Mouse (Mus musculus) hematopoietic multipotent progenitor cell, adult 10-12 weeks (in vitro differentiated cells): ENCODE measurements around the gene Cd80. TPM values are rescaled to one million over a fixed set of nuclear protein-coding genes. Genes with fewer than 3 reads are reported as not detected.

Source experiments
- polyA plus RNA-seq: library from polyadenylated mRNA; stranded (reverse); fragments of >175 nt; gene quantifications from 2 replicates; pipeline ENCODE4 v1.2.3, GENCODE M21; 2012; ENCODE audit warnings: low replicate concordance

Gene Cd80
- polyA plus RNA-seq, result 1.2 and 1.7 TPM in 2 replicates

GRCm38 (mm10) chr16:38455511-38456418, at the start of gene Cd80:
Gene Cd80, plus strand, starts transcription at chr16:38455561.

GRCm38 (mm10) chr16:38432498-38433425, 22.6 kb upstream of the Cd80 start, which contains the start of gene Pla1a:
Gene Pla1a, minus strand, starts transcription at chr16:38433145.

GRCm38 (mm10) chr16:38452442-38453202, 2.7 kb upstream of the Cd80 start, which contains the start of gene Adprh:
Gene Adprh, minus strand, starts transcription at chr16:38452703.

GRCm38 (mm10) chr16:38522129-38523084, 67.0 kb downstream of the Cd80 start, which contains the start of gene Timmdc1:
Gene Timmdc1, minus strand, starts transcription at chr16:38522663.

Other genes starting within 250 kb of the Cd80 start
- not detected in 2 replicates for gene Nr1i2, start 160.7 kb upstream of the Cd80 start, polyA plus RNA-seq
- not detected in 2 replicates for gene Maats1, start 113.4 kb upstream of the Cd80 start, polyA plus RNA-seq
- gene Cox17, start 108.6 kb upstream of the Cd80 start, polyA plus RNA-seq, result 107 and 143 TPM in 2 replicates
- 175 and 201 TPM in 2 replicates for gene Gm21987, start 108.5 kb upstream of the Cd80 start, polyA plus RNA-seq
- 1.4 and 1.8 TPM in 2 replicates for gene Popdc2, start 93.4 kb upstream of the Cd80 start, polyA plus RNA-seq
- 0.26 TPM in 1 of 2 replicates, not detected in the other for gene Pla1a, start 22.4 kb upstream of the Cd80 start, polyA plus RNA-seq
- 130 and 341 TPM in 2 replicates for gene Adprh, start 2.9 kb upstream of the Cd80 start, polyA plus RNA-seq
- gene Timmdc1, start 67.1 kb downstream of the Cd80 start, polyA plus RNA-seq, result 19.7 and 40.6 TPM in 2 replicates
- gene Poglut1, start 94.7 kb downstream of the Cd80 start, polyA plus RNA-seq, result 4.5 and 8.1 TPM in 2 replicates
- gene Tmem39a, start 103.1 kb downstream of the Cd80 start, polyA plus RNA-seq, result 19.0 and 22.5 TPM in 2 replicates